In genomic region chr1:59570767-59571166, GRCm38 (mm10) we compare ENCODE assay signal across 23 mouse cellular contexts. TPM values are rescaled to one million over a fixed set of nuclear protein-coding genes. Genes with fewer than 3 reads are reported as not detected.
"Had no signal": no experiment of that assay in that cellular context is flagged by ENCODE, and none has a peak within 500 bp of the region (broad histone marks: within the 10 kb centered on the region; RNA-seq: fewer than 3 reads in every experiment).

No protein-coding gene starts in this region.

- H3K4me3 ChIP-seq: heart, adult 2 months; heart, embryonic 12.5 days; hindbrain, embryonic 10.5 days; hindbrain, embryonic 12.5 days; intestine, embryonic 15.5 days; layer of hippocampus, adult 2 months; left cerebral cortex, adult 2 months; limb, embryonic 10.5 days; limb, embryonic 12.5 days; liver, embryonic 13.5 days; liver, embryonic 15.5 days had no signal

- H3K36me3 ChIP-seq: heart, embryonic 12.5 days; hindbrain, embryonic 10.5 days; hindbrain, embryonic 12.5 days; intestine, embryonic 15.5 days; limb, embryonic 10.5 days; limb, embryonic 12.5 days; liver, embryonic 13.5 days; liver, embryonic 15.5 days had no signal

- H3K9ac ChIP-seq: heart, embryonic 12.5 days; hindbrain, embryonic 12.5 days; hindbrain, embryonic 14.5 days; intestine, embryonic 15.5 days; limb, embryonic 12.5 days; liver, embryonic 13.5 days; liver, embryonic 15.5 days had no signal

- H3K27ac ChIP-seq: heart, adult 2 months; hindbrain, embryonic 10.5 days; hindbrain, embryonic 12.5 days; hindbrain, embryonic 14.5 days; intestine, embryonic 15.5 days; layer of hippocampus, adult 2 months; left cerebral cortex, adult 2 months; limb, embryonic 10.5 days; liver, embryonic 13.5 days; liver, embryonic 15.5 days had no signal

- H3K9me3 ChIP-seq: heart, embryonic 12.5 days; hindbrain, embryonic 10.5 days; hindbrain, embryonic 12.5 days; intestine, embryonic 15.5 days; limb, embryonic 10.5 days; limb, embryonic 12.5 days; liver, embryonic 13.5 days; liver, embryonic 15.5 days had no signal

- DNase-seq: gastrocnemius, postnatal 14 days; gastrocnemius, postnatal 36 days; heart, adult 2 months; heart, postnatal 10 days; heart, postnatal 4 days; kidney, adult 18-20 months; kidney, adult 8-10 months; kidney, postnatal 10 days; kidney, postnatal 25 days; kidney, postnatal 4 days; liver; liver, embryonic 13.5 days had no signal

- H3K27me3 ChIP-seq: hindbrain, embryonic 12.5 days; intestine, embryonic 15.5 days; limb, embryonic 12.5 days; liver, embryonic 13.5 days; liver, embryonic 15.5 days had no signal

- H3K4me1 ChIP-seq: heart, embryonic 12.5 days; liver, embryonic 13.5 days; liver, embryonic 15.5 days had no signal

RNA-seq across cellular contexts. Expression of gene Gm973, which starts 54.7 kb away (rescaled TPM):
- total RNA-seq: heart, postnatal 4 days had no signal
- polyA plus RNA-seq: heart, embryonic 14.5 days; liver, embryonic 15.5 days had no signal
